Mouse (Mus musculus): Measurements from ENCODE around the gene Slc39a13. TPM values are rescaled to one million over a fixed set of nuclear protein-coding genes. Genes with fewer than 3 reads are reported as not detected.
"Not testable (repeated sequence)": the region's sequence is repeated elsewhere in the genome, so short reads cannot be mapped to it uniquely, and the experiment has no call there.

The Slc39a13 gene
- polyA plus RNA-seq, 1 experiment = 47.0 TPM

GRCm38 (mm10) chr2:91035385-91035784 lies 34.8 kb downstream of the Slc39a13 start, which contains the start of gene Rapsn:
Rapsn (plus strand) TSS chr2:91035620.
- no peak within 1 kb of the TSS for H3K27ac ChIP-seq (ENCODE audit: insufficient read depth, low read depth, low read length)
- no peaks in the 10 kb centered on the region for H3K4me1 ChIP-seq (ENCODE audit: control insufficient read depth, insufficient read depth, low read length)
- TF ChIP-seq CTCF (IDR thresholded peaks at IDR 0.05; ENCODE audit: low read depth, low read length) = no peak
- no peak for TF ChIP-seq POLR2A (IDR thresholded peaks at IDR 0.05; ENCODE audit: borderline replicate concordance, low read depth, low read length)
- no peak within 1 kb of the TSS for H3K4me3 ChIP-seq (ENCODE audit: insufficient read depth, low read length)

GRCm38 (mm10) chr2:91033000-91033399 lies 37.2 kb downstream of the Slc39a13 start:
- H3K4me3 ChIP-seq (ENCODE audit: insufficient read depth, low read length) = no peak overlapping the region
- no peak overlapping the region for H3K27ac ChIP-seq (ENCODE audit: insufficient read depth, low read depth, low read length)
- no peak for TF ChIP-seq POLR2A (IDR thresholded peaks at IDR 0.05; ENCODE audit: borderline replicate concordance, low read depth, low read length)
- TF ChIP-seq CTCF (IDR thresholded peaks at IDR 0.05; ENCODE audit: low read depth, low read length) = no peak
- H3K4me1 ChIP-seq (ENCODE audit: control insufficient read depth, insufficient read depth, low read length) = no peaks in the 10 kb centered on the region

- Histone ChIP-seq H3K4me3 (ENCODE audit: insufficient read depth, low read length) (no peak overlapping the region), H3K27ac (ENCODE audit: insufficient read depth, low read depth, low read length) (no peak overlapping the region), H3K4me1 (ENCODE audit: control insufficient read depth, insufficient read depth, low read length) (peaks cover 6% of the 10 kb centered on the region)
- TF ChIP-seq POLR2A (IDR thresholded peaks at IDR 0.05; ENCODE audit: borderline replicate concordance, low read depth, low read length) (no peak), CTCF (IDR thresholded peaks at IDR 0.05; ENCODE audit: low read depth, low read length) (no peak)
Observed at GRCm38 (mm10) chr2:91031216-91031615, 39.0 kb downstream of the Slc39a13 start.

GRCm38 (mm10) chr2:91027391-91028214 lies 42.6 kb downstream of the Slc39a13 start:
- Histone ChIP-seq H3K27ac (ENCODE audit: insufficient read depth, low read depth, low read length) (no peak overlapping the region), H3K4me1 (ENCODE audit: control insufficient read depth, insufficient read depth, low read length) (peaks cover 7% of the 10 kb centered on the region), H3K4me3 (ENCODE audit: insufficient read depth, low read length) (no peak overlapping the region)
- no peak for TF ChIP-seq POLR2A (IDR thresholded peaks at IDR 0.05; ENCODE audit: borderline replicate concordance, low read depth, low read length)
- TF ChIP-seq CTCF (IDR thresholded peaks at IDR 0.05; ENCODE audit: low read depth, low read length) = no peak

GRCm38 (mm10) chr2:91026491-91026890 lies 43.7 kb downstream of the Slc39a13 start:
- Histone ChIP-seq H3K4me3 (ENCODE audit: insufficient read depth, low read length) (no peak overlapping the region), H3K27ac (ENCODE audit: insufficient read depth, low read depth, low read length) (no peak overlapping the region), H3K4me1 (ENCODE audit: control insufficient read depth, insufficient read depth, low read length) (peaks cover 7% of the 10 kb centered on the region)
- TF ChIP-seq POLR2A (IDR thresholded peaks at IDR 0.05; ENCODE audit: borderline replicate concordance, low read depth, low read length) (no peak), CTCF (IDR thresholded peaks at IDR 0.05; ENCODE audit: low read depth, low read length) (no peak)

- H3K4me1 ChIP-seq (ENCODE audit: control insufficient read depth, insufficient read depth, low read length) = peaks cover 7% of the 10 kb centered on the region
- TF ChIP-seq POLR2A (IDR thresholded peaks at IDR 0.05; ENCODE audit: borderline replicate concordance, low read depth, low read length) (no peak), CTCF (IDR thresholded peaks at IDR 0.05; ENCODE audit: low read depth, low read length) (no peak)
- H3K27ac ChIP-seq (ENCODE audit: insufficient read depth, low read depth, low read length) = no peak overlapping the region
- H3K4me3 ChIP-seq (ENCODE audit: insufficient read depth, low read length) = no peak overlapping the region
Observed at GRCm38 (mm10) chr2:91025081-91025516, 45.1 kb downstream of the Slc39a13 start.

GRCm38 (mm10) chr2:91023956-91024355 lies 46.3 kb downstream of the Slc39a13 start:
- Histone ChIP-seq H3K4me3 (ENCODE audit: insufficient read depth, low read length) (no peak overlapping the region), H3K4me1 (ENCODE audit: control insufficient read depth, insufficient read depth, low read length) (peaks cover 7% of the 10 kb centered on the region), H3K27ac (ENCODE audit: insufficient read depth, low read depth, low read length) (no peak overlapping the region)
- TF ChIP-seq POLR2A (IDR thresholded peaks at IDR 0.05; ENCODE audit: borderline replicate concordance, low read depth, low read length) (no peak), CTCF (IDR thresholded peaks at IDR 0.05; ENCODE audit: low read depth, low read length) (no peak)

GRCm38 (mm10) chr2:91023131-91023530 lies 47.1 kb downstream of the Slc39a13 start:
- Histone ChIP-seq H3K27ac (ENCODE audit: insufficient read depth, low read depth, low read length) (no peak overlapping the region), H3K4me3 (ENCODE audit: insufficient read depth, low read length) (no peak overlapping the region), H3K4me1 (ENCODE audit: control insufficient read depth, insufficient read depth, low read length) (peaks cover 7% of the 10 kb centered on the region)
- TF ChIP-seq POLR2A (IDR thresholded peaks at IDR 0.05; ENCODE audit: borderline replicate concordance, low read depth, low read length) (no peak), CTCF (IDR thresholded peaks at IDR 0.05; ENCODE audit: low read depth, low read length) (no peak)

- not testable (repeated sequence) for H3K4me1 ChIP-seq (ENCODE audit: control insufficient read depth, insufficient read depth, low read length)
Observed at GRCm38 (mm10) chr2:91022266-91022665, 48.0 kb downstream of the Slc39a13 start.

GRCm38 (mm10) chr2:91019911-91020310 lies 50.3 kb downstream of the Slc39a13 start:
- no peaks in the 10 kb centered on the region for H3K4me1 ChIP-seq (ENCODE audit: control insufficient read depth, insufficient read depth, low read length)
- no peak overlapping the region for H3K27ac ChIP-seq (ENCODE audit: insufficient read depth, low read depth, low read length)
- no peak overlapping the region for H3K4me3 ChIP-seq (ENCODE audit: insufficient read depth, low read length)
- TF ChIP-seq POLR2A (IDR thresholded peaks at IDR 0.05; ENCODE audit: borderline replicate concordance, low read depth, low read length) = no peak
- no peak for TF ChIP-seq CTCF (IDR thresholded peaks at IDR 0.05; ENCODE audit: low read depth, low read length)

More at GRCm38 (mm10) chr2:91022266-91022665, 48.0 kb downstream of the Slc39a13 start:
- not testable (repeated sequence) for H3K4me3 ChIP-seq (ENCODE audit: insufficient read depth, low read length); H3K27ac ChIP-seq (ENCODE audit: insufficient read depth, low read depth, low read length)

Measured in bone marrow macrophage, adult 2 months (primary cell).